Mouse (Mus musculus) mature B cell (primary cell): ENCODE data around the gene Fmo6.

Experiments used
- in situ Hi-C: fragments of 300-500 bp; cut with MboI; formaldehyde crosslinking; loops from 2 replicates; pipeline ENCODE4 v1.14.3; 2019

Gene Fmo6

DNA sequence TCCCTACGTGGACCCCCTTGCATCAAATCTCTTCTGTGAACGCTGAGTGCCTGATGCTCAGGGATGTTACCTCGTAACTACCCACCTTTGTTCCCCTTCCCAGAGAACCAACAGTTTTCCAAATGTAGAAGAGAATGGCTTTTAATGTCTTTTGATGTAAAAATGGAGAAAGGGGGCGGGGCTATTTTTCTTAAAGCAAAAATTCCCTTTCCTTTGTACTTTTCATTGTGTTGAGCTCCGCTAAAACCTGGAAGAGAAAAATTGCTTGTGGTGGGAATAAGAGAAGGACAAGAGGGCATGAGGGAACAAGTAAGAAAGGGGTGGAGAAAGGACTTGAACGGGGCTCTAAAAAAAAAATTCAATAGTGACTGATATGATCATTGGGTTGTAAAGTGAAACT is at the start of gene Fmo6:
TSS of gene Fmo6 (minus strand) at position 101 of the 400 bp plus-strand sequence.
- in situ Hi-C loops, result no loop called here

DNA sequence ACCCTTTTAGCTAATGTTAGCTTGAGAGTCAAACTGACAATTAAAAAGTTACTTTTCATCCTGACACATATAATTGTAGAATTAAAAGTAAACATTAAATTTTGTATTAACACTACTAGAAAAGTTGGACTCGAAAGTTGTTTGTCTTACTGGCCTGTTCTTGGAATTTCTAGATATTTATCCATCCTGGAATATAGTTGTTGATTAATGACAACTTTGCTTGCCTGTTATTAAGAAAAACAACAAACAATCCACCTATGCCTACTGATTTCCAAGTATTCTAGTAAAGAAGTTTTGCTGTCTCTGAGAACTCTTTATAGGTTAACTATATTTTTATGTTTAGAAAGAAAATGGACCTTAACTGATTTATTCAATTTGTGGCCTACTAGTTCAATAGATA is 49.5 kb upstream of the Fmo6 start:
- in situ Hi-C loops, result no loop called here

DNA sequence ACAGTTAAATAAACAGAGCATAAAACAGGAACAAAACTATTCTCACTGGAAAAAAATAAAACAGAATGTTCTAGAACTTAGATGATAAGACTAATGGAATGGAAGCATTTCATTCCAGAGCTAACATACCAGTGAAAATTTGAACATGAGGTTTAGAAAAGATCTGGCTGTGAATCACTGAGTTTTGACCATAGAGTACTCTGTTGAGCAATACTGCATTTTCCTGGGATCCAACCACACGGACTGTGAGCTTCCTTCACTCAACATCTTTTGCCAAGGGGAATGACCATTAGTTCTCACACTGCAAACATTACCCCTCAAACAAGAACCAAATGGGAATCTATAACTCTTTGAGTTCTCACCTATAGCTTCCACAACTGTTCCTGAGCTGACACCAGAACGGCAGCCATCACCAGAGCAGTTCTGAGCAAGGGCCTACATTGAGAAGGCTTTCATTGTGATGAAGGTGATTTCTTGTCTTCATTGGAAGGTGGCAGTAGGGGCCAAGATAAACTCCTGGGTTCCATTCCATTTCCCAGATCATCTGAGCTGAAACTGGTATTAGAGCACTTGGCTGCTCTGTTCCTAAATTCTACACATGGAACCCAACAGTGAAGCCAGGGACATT is 48.9 kb upstream of the Fmo6 start:
- in situ Hi-C loops, result no loop called here

DNA sequence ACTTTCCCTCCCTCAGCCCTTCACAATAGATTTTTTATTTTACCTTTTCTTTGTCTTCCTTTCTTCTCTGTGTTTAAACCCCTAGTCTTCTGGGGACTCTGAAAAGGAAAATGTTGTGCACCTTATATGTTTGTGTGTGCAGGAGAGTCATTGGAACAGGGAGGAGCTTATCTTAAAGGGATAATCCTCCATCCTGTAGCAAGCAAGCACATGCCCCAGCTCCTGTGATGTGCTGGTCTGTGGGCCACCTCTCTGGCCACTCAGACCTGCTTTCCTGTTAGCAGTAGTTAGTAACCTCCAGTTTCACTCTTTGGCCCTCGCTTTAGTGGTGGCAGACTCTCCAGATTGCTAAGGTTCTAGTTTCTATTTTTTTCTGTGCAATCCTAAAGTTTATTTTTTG is 47.1 kb upstream of the Fmo6 start, which contains the start of gene Fmo3:
TSS of gene Fmo3 (minus strand) at position 101 of the 400 bp plus-strand sequence.
- in situ Hi-C loops, result no loop called here

DNA sequence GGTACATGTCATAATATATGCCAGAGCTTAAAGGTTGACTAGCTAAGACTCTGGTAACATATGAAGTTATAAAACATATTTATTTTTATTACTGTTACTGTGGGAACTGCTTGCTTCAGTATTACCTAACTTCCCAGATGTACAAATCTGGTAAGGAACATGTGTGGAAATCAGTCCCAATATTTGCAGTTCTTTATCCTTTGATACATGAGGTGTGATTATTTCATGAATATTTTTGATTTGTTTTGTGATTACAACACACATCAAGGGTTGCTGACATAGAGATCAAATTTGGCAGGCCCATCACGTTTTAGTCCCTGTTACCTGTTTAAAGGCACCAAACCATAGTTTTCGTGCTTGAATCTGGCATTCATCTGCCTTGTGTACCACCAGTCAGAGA is 26.2 kb upstream of the Fmo6 start:
- in situ Hi-C loops, result no loop called here

DNA sequence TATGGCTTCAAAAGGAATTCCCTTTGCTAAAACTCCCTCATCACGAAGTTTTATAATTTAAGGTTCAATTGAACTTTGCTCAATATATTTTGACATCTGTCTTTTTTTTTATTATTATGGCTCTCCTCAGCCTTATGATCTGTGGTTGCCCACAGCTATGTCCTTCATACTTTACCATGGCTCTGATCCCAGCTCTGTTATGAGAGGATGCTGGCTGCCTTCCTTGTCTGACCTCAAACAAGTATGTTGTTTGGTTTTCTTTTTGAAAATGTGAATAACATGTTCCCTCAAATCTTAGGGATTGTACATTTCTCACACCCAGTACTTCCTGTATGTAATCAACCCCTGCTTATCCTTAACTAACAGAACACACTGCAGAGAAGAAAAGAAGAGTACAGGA is 20.1 kb upstream of the Fmo6 start:
- in situ Hi-C loops, result no loop called here

DNA sequence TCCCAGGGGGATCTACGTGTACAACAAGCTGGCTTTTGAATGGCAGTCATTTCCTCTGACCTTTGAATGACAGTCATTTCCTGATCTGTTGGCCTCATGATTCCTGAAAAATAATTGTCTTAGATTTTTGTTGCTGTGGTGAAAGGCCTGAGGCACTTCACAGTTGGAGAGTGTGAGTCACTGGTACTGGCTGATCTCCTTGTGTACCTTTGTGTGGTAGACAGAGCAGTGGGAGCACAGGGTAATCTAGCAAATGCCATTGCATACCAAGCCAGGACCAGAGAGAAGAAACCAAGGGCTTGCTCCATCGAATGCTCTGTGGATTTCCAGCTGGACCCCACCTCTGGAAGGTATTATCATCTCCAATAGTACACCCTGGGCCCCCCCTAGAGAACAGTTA is 15.8 kb upstream of the Fmo6 start:
- in situ Hi-C loops, result no loop called here

DNA sequence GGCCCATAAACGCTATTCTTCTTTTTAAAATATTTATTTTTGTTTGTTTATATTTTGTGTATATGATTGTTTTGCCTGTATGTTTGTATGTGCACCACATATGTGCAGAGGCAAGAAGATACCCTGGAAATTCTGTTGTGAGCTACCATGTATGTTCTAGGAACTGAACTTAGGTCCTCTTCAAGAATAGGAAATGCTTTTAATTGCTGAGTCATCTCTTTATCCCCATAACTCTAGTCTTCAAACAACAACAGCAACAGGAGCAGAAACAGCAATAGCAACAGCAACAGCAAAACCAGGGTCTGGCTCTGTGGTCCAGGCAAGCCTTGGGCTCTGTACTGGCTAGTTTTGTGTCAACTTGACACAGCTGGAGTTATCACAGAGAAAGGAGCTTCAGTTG is 12.4 kb upstream of the Fmo6 start:
- in situ Hi-C loops, result no loop called here

DNA sequence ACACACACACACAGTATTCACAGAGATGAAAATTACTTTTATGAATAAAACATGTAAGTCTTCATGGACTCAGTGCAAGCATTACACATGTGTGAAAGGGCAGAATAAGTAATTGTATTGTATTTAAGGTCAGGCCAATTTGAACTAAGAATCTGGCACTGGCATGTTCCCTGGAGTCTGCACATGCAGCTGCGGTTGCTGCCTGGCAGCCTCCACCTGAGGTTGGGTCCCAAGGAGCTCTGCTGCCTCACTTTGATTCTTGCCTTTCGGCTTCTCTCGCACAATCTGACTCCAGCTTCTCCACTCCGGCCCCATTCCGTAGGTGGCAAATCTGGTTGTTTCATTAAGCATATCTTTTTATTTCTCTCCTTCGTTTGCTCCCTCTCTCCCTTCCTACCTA is 10.6 kb upstream of the Fmo6 start:
- in situ Hi-C loops, result no loop called here

DNA sequence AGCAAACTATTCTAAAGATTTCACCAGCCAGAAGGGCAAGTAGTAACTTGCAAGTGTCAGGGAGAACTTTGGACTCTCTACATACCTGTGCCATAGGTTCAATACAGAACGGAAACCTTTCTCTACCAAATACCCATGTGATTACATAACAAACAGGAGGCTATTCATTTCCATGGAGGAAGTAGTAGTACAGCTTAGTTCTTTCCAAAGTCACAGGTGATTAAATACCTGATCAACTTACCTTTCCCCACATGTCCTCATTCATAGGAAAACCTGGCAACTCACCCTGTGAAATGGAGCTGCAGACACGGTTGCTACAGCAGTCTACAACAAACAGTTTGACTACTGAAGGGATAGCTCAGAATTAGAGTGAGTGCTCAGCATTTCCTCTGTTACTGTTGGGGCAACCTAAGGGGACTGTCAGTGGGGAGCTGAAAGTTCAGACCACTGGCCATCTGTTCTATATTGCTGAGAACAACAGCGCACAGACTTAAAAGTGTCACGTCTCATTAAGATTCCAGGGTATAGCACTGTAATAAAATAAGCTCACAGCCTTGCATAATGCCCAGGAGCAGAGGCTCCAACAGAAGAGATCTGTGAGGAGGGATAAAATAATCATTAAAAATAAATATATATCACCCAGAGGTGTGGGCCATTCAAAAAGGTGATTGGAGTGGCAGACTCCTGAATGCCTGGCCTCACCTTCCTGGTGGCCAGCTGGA is 9.7 kb upstream of the Fmo6 start:
- in situ Hi-C loops, result no loop called here

DNA sequence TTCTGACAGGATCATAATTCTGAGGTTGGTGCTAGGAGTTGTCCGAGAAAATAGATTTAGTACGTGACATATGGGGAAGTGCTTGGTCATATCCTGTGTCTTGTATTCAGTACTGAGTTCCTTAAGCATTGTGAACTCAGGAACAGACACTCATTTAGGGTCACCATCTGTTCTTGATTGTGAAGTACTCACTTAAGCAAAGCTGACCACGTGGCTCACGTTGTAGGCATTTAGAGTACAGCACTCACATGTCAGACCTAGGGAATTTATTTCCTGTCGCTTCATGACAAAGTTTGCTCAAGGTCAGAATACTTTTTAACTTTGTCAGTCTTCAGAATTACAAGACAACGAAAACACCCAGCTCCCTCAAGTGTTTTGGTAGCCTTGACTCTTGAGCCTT is 6.4 kb upstream of the Fmo6 start:
- in situ Hi-C loops, result no loop called here

DNA sequence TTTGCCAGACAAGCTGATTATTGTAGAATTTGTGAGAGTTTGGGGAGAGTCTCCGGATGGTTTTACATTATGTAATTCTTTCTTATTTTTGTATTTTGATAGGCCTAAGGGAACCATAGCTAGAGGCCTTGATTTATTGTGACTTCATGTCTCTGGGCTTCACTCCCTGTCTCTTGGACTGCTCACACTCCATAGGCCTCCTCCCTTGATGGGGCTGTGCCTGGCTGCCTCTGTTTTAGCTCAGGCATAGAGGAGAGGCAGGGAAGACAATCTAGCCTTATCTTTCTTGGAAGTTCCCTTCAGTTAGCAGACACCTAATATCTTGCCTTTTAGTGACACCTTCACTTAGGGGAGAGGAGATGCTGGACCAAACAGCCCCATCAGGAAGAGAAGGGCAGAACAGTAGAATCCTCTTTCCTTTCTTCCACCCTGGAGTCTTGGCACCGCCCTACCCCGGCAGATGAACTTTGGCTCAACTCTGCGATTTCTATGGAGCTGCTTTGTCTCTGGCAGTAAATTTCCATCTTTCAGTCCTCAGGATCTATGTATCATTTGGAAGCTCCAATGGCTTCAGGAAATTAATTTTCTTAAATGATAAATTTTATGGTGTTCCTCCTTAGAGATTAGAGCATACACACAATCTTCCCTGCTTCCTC is 1.5 kb upstream of the Fmo6 start:
- in situ Hi-C loops, result no loop called here

DNA sequence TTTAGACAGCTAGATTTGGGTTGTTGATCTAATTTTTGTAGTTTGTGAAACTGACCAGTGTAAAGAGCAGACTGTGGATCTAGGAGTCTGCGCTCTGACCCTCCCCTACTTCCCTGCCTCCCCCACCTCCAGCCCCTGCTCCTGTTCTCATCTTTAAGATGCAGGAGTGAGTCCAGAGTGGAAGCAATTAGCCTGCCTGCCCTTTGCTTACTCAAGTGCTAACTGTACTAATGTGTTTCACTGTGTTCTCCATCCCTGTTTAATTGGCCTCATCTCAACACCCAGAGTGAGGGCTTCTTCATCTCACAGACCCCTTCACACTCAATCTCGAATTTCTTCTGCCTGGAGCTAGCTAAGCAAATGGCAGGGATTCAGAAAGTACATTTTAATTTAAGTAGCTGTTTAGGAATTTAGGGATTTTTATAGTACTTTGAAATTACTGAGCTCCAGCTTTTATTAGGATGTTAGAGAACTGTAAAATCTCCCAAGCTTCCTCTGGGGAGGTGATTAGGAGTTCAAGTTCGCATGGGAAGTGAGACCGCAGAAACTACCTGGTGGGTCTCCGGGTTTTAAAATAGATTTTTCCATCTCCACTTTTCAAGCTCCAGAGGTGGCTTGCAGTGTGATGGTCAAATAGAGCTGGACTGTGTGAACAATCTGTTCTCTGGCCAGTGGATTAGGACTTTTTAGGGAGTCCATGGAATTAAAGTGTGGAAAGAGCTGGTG is 818 bp upstream of the Fmo6 start:
- in situ Hi-C loops, result no loop called here

DNA sequence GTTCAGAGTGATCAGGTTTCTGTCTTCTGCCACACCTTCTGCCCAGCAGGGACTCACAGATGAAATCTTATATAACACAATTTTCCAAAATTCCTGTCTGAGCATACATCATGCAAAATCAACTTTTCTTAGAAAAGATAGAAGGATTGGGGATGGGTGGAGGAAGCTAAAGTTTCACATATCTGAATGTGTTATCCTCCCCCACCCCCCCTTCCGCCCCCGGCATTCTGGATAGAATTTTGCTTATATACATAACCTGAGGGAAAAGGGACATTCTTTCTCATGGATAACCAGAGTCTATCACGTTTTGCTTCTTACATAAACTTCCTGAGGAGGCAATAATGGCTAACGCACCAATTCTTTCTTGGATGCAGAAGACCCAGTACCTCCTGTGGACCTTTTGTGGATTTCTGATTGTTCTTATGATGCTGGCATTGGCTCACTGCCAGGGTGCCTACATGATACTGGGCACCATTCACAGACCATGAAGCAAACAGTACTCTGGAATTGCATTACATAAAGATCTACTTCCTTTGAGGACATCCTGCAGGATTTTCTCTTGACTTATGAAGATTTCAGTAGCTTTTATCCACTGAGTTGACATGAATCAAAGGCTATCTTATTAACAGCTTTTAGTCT is 2.8 kb downstream of the Fmo6 start:
- in situ Hi-C loops, result no loop called here

DNA sequence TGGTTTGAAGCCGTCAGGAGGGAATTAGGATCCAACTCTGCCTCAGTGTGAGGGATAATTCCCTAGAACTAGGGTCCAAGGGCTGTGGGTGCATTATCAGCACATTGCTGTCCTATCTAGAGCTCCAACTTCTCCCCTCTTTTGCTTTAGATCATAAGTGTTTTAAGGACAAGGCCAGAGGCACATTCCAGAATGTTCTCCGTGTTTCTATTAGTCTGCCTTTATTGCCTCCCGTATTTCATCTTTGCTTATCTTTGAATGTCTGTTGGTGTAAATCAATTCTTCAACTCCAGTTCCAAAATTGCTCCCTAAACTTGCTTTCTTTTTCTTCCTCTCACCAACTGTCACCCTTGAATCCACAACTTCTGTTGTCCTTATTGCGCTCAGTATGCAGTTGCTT is 4.9 kb downstream of the Fmo6 start:
- in situ Hi-C loops, result no loop called here

DNA sequence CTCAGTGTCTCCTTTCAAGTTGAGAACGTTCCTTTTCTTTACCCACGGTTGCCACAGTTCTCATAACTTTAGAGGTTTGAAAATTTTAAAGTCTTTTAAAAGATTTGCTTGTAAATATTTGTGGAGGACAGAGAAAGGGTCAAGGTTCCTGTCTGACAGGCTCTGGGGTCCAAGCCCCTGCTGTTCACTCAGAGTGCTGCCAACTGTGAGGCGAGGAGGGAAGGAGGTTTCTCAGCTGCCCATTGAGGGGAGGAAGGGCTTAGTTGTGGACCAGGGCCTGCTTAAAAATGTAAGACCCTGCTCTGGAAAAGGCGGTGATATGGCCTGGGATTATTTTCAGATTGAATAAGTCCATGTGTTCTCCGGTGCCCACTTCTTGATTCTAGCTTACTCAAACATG is 5.4 kb downstream of the Fmo6 start:
- in situ Hi-C loops, result no loop called here

DNA sequence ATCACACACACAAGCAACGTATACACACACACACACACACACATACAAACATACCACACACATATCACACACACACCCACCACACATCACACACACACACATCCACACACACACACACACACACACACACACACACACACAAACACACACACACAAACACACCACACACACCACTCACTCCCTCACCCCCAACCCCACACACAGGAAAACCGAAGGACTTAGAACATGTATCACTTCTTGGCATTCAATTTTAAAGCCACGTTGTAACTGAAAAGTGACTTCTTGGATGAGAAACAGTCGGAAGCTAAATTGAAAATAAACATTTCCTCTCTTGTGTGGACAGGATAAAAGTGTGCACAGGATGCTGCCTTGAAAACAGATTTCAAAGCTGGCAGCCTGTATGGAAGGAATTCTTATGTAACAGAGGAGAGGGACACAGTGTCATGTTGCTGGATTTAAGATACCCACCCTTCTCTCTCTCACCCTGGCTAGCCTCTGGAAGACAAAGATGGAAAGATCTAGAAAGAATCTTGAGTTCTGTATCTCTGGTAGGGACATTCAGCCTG is 5.9 kb downstream of the Fmo6 start:
- in situ Hi-C loops, result no loop called here

DNA sequence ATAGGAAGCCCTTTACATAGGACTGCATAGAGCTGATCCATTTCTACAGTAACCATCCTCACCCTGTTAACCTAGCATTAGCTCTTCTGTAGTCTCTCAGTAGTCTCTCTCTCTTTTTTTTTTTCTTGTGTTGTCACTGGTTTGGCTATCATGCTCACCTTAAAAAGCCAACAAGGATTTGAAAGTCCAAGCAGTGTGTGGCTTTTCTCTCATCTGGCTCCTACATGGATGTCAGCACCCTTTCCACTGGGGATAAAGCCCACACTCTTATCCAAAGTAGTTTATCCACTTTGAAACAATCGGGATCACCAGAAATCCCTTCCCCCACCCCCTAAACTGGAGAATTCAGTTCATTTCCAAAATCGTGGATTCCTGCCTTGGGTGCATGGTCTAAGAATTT is 6.7 kb downstream of the Fmo6 start:
- in situ Hi-C loops, result no loop called here

DNA sequence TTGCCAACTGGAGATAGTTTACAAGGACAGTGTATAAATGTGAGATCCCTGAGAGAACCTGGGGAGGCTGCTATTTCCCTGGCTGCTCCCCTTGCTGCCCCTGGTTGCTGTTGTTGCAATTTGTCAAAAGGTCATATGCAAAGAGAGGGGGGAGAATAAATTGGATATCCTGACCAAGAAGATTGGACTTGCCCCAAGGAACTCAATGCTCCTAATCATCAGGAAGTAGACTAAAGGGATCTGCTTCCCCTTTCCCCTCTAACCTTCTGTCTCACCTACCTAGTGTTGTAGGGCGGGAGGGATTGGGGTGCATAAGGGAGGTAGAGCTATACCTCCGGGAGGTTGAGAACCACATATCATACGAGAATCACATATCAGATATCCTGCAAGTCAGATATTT is 8.2 kb downstream of the Fmo6 start:
- in situ Hi-C loops, result no loop called here

DNA sequence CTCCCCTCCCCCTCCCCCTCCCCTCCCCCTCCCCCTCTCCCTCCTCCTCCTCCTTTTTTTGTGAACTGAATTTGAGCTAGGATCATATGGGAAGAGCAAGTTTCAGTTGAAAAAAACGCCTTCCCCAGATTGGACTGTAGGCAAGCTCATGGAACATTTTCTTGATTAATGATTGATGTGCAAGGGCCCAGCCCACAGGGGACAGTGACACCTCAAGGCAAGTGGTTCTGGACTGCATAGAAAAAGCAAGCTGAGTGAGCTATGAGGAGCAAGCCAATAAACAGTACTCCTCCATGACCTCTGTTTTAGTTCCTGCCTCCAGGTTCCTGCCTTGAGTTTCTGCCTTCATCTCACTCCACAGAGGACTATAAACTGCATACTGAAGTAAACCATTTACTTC is 12.2 kb downstream of the Fmo6 start:
- in situ Hi-C loops, result no loop called here

DNA sequence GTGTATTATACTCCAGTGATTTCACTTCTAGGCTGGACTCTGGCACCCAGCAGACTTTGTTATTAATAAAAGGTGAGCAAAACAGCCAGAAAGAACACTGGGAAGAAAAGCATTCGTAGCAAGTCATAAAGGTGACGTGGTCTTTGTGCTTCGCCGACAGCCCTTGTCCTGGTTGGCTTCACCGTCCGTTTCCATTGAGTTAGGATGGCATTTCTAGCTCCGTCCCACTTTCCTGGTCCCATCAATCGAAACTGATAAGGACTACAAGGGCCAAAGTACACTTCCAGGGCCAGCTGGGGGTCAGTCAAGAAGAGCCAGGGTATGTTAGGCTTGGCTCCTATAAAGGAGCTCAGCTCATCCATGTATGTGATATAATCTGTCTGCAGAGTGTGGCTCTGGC is 20.7 kb downstream of the Fmo6 start:
- in situ Hi-C loops, result no loop called here
